Mouse (Mus musculus): ENCODE measurements around the gene Poc1a.

DNA sequence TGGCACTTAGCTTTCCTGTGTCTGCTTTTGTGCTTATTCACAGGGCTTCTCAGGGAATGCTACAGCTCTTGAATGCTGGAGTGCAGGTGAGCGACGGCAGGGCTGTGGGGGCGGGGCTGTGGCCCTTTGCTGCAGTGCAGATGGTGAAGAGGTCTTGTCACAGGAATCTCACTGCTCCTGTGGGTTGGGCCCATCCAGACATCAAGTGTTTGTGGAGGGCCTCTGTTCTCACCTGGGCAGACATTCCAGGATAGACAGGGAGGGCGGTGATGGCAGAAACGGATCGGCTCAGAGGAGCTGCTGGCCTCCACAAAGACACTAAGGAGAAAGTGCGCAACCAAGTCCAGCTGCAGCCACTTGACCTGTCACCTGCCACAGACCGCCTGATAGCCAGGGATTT lies 45.4 kb downstream of the Poc1a start:
- TF ChIP-seq POLR2A (IDR thresholded peaks at IDR 0.05; ENCODE audit: low read depth, low read length) (no peak), CTCF (conservative IDR thresholded peaks at IDR 0.05; ENCODE audit: insufficient read depth, insufficient read length, low read depth, low read length) (no peak)
